Mouse (Mus musculus): ENCODE data around the gene Olfr155. TPM values are rescaled to one million over a fixed set of nuclear protein-coding genes. Genes with fewer than 3 reads are reported as not detected.

Gene Olfr155
- polyA plus RNA-seq, 2 experiments from 2014 or later, result not detected

GRCm38 (mm10) chr4:43897209-43897608 lies 45.8 kb downstream of the Olfr155 start:
- no peak for ATAC-seq

DNA sequence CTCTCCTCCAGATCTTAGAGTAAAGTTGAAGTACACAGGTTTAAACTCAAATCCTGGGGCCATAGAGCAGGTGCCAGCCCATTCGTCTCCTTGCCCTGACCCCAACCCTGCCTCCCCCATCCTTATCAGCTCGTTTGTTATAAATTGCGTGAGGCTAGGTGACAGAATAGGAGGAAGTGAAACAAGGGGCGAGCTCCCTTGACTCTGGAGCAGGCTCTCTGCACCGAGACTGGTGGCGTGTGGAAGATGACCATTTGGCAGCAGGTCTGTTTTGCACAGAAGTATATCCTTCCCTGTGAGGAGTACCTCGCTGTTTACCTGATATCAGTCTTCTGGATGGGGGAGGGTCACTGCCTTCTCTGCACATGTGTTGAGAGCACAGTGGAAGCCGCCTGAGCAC lies 47.8 kb downstream of the Olfr155 start:
- ATAC-seq, result no peak

- ATAC-seq, result peak; percentile 81
These were observed 52.3 kb downstream of the Olfr155 start for GRCm38 (mm10) chr4:43903690-43904089.

GRCm38 (mm10) chr4:43906443-43906842 lies 55.1 kb downstream of the Olfr155 start:
- peak; percentile 67 for ATAC-seq

Other genes with a start within 250 kb of the Olfr155 start
- not detected for gene Npr2, start 219.6 kb upstream of the Olfr155 start, polyA plus RNA-seq (2017; shearing (Covaris generic))
- not detected for gene Spag8, start 198.0 kb upstream of the Olfr155 start, polyA plus RNA-seq (2017; shearing (Covaris generic))
- gene Hint2, start 195.1 kb upstream of the Olfr155 start, polyA plus RNA-seq (2017; shearing (Covaris generic)), result 10 to 100 TPM; 38.8 to 43.7 TPM
- gene Tmem8b, start 182.6 kb upstream of the Olfr155 start, polyA plus RNA-seq (2017; shearing (Covaris generic)), result 1 to 10 TPM in 1 of 2 experiments, under 1 TPM in 1; 0.77 to 1.8 TPM
- gene Fam221b, start 182.4 kb upstream of the Olfr155 start, polyA plus RNA-seq (2017; shearing (Covaris generic)), result 1 to 10 TPM; 2.4 to 2.6 TPM
- not detected for gene Olfr70, start 150.8 kb upstream of the Olfr155 start, polyA plus RNA-seq (2017; shearing (Covaris generic))
- gene Olfr71, start 141.3 kb upstream of the Olfr155 start, polyA plus RNA-seq (2017; shearing (Covaris generic)), result not detected
- gene Hrct1, start 124.4 kb upstream of the Olfr155 start, polyA plus RNA-seq (2017; shearing (Covaris generic)), result not detected
- not detected for gene Spaar, start 121.5 kb upstream of the Olfr155 start, polyA plus RNA-seq (2017; shearing (Covaris generic))
- not detected for gene Olfr159, start 80.6 kb upstream of the Olfr155 start, polyA plus RNA-seq (2017; shearing (Covaris generic))
- gene Olfr156, start 27.7 kb upstream of the Olfr155 start, polyA plus RNA-seq (2017; shearing (Covaris generic)), result not detected
- gene Olfr157, start 11.4 kb upstream of the Olfr155 start, polyA plus RNA-seq (2017; shearing (Covaris generic)), result under 1 TPM in 1 of 2 experiments, not detected in 1; 0.09 TPM
- gene Reck, start 24.0 kb downstream of the Olfr155 start, polyA plus RNA-seq (2017; shearing (Covaris generic)), result 1 to 10 TPM; 4.2 to 4.6 TPM
- 100 to 1,000 TPM; 165 to 194 TPM for gene Glipr2, start 105.8 kb downstream of the Olfr155 start, polyA plus RNA-seq (2017; shearing (Covaris generic))
- gene Ccin, start 131.9 kb downstream of the Olfr155 start, polyA plus RNA-seq (2017; shearing (Covaris generic)), result not detected
- gene Clta, start 152.9 kb downstream of the Olfr155 start, polyA plus RNA-seq (2017; shearing (Covaris generic)), result 10 to 100 TPM; 66.1 to 83.6 TPM
- gene Gne, start 232.6 kb downstream of the Olfr155 start, polyA plus RNA-seq (2017; shearing (Covaris generic)), result 10 to 100 TPM; 20.5 to 20.9 TPM